Mouse (Mus musculus) MEL (cell line): ENCODE results near the gene Mterf2.

Experiments used
- CHD2 ChIP-seq: IDR thresholded peaks from 2 replicates; pipeline ENCODE4 v1.6.1; 2011; ENCODE audit warnings: low read length, improper control_type of control experiment
- CTCF ChIP-seq, 3 experiments: IDR thresholded peaks in 2 of 3; conservative IDR thresholded peaks in 1 of 3; 2 replicates each; pipeline ENCODE4 v1.5.1; 2011 to 2012; ENCODE audit warnings: low read length in 3 of 3, low read depth in 2 of 3, mild to moderate bottlenecking in 2 of 3, improper control_type of control experiment in 1 of 3, inconsistent platforms in 1 of 3, mixed read lengths in 1 of 3, moderate library complexity in 1 of 3; ENCODE audit not compliant: control insufficient read depth in 1 of 3, insufficient read depth in 1 of 3, poor library complexity in 1 of 3, severe bottlenecking in 1 of 3
- E2F4 ChIP-seq: IDR thresholded peaks from 2 replicates; pipeline ENCODE4 v1.6.1; 2011; ENCODE audit warnings: low read depth, low read length, improper control_type of control experiment, borderline replicate concordance
- EP300 ChIP-seq, 2 experiments: IDR thresholded peaks; 2 replicates each; pipeline ENCODE4 v1.6.1; 2011; ENCODE audit warnings: improper control_type of control experiment in 2 of 2, low read length in 2 of 2, low read depth in 1 of 2, mild to moderate bottlenecking in 1 of 2
- ETS1 ChIP-seq: IDR thresholded peaks from 2 replicates; pipeline ENCODE4 v1.6.1; 2012; ENCODE audit warnings: low read depth, mild to moderate bottlenecking, inconsistent platforms, low read length, improper control_type of control experiment, moderate library complexity
- GATA1 ChIP-seq: IDR thresholded peaks from 2 replicates; pipeline ENCODE4 v1.6.1; 2011; ENCODE audit warnings: low read depth, low read length, improper control_type of control experiment
- MAX ChIP-seq: IDR thresholded peaks from 2 replicates; pipeline ENCODE4 v1.6.1; 2011; ENCODE audit warnings: low read length, improper control_type of control experiment
- MAZ ChIP-seq: IDR thresholded peaks from 2 replicates; pipeline ENCODE4 v1.6.1; 2012; ENCODE audit warnings: low read depth, mild to moderate bottlenecking, inconsistent platforms, low read length, improper control_type of control experiment
- NELFE ChIP-seq: IDR thresholded peaks from 2 replicates; pipeline ENCODE4 v1.6.1; 2011; ENCODE audit warnings: low read depth, low read length, improper control_type of control experiment
- POLR2A ChIP-seq, 2 experiments: IDR thresholded peaks; 2 replicates each; pipeline ENCODE4 v1.6.1; 2011 to 2012; ENCODE audit warnings: low read length in 2 of 2, mild to moderate bottlenecking in 2 of 2, control low read depth in 1 of 2, improper control_type of control experiment in 1 of 2, low read depth in 1 of 2, moderate library complexity in 1 of 2; ENCODE audit not compliant: control insufficient read depth in 1 of 2, insufficient read depth in 1 of 2, poor library complexity in 1 of 2
- POLR2AphosphoS2 ChIP-seq: IDR thresholded peaks from 2 replicates; pipeline ENCODE4 v1.6.1; 2011; ENCODE audit warnings: low read length, improper control_type of control experiment
- SIN3A ChIP-seq: IDR thresholded peaks from 2 replicates; pipeline ENCODE4 v1.6.1; 2012; ENCODE audit warnings: low read length, improper control_type of control experiment, inconsistent platforms
- SMC3 ChIP-seq: IDR thresholded peaks from 2 replicates; pipeline ENCODE4 v1.6.1; 2011; ENCODE audit warnings: low read depth, low read length, improper control_type of control experiment
- TCF12 ChIP-seq: IDR thresholded peaks from 2 replicates; pipeline ENCODE4 v1.6.1; 2014; ENCODE audit warnings: low read depth, mild to moderate bottlenecking, inconsistent platforms, low read length, improper control_type of control experiment, moderate library complexity

- no peak for TF ChIP-seq MAX
- TF ChIP-seq GATA1 = no peak
- TF ChIP-seq POLR2A (IDR thresholded peaks at IDR 0.05; ENCODE audit: control insufficient read depth in 1 of 2, insufficient read depth in 1 of 2, low read depth in 1 of 2, low read length in 2 of 2, poor library complexity in 1 of 2) = no peak
- TF ChIP-seq E2F4 = no peak
- TF ChIP-seq CTCF (IDR thresholded peaks at IDR 0.05 in 2 of 3, conservative IDR thresholded peaks at IDR 0.05 in 1 of 3; ENCODE audit: control insufficient read depth in 1 of 3, insufficient read depth in 1 of 3, low read depth in 2 of 3, low read length in 3 of 3, poor library complexity in 1 of 3, severe bottlenecking in 1 of 3) = no peak
- TF ChIP-seq SIN3A = no peak
- TF ChIP-seq SMC3 = no peak
- TF ChIP-seq NELFE = no peak
- no peak for TF ChIP-seq TCF12
- no peak for TF ChIP-seq EP300 (IDR thresholded peaks at IDR 0.05; ENCODE audit: low read depth in 1 of 2, low read length in 2 of 2)
- no peak for TF ChIP-seq MAZ
- no peak for TF ChIP-seq POLR2AphosphoS2
- no peak for TF ChIP-seq ETS1
- no peak for TF ChIP-seq CHD2
Observed at GRCm38 (mm10) chr10:85141465-85141864, 13.6 kb upstream of the Mterf2 start.
